Mouse (Mus musculus) neural tube, embryonic 14.5 days (tissue): ENCODE measurements around the gene Saysd1. TPM values are rescaled to one million over a fixed set of nuclear protein-coding genes. Genes with fewer than 3 reads are reported as not detected.

Source experiments
- polyA plus RNA-seq: library from polyadenylated mRNA; unstranded; fragments of >200 nt; fragmentation: Nextera tagmentation; extraction: Ambion mirVana; gene quantifications from 2 replicates; pipeline ENCODE4 v1.2.1, GENCODE M21; 2014

Saysd1 gene
- polyA plus RNA-seq, 1 experiment from 2014 or later: 16.0 TPM

Other genes with a start within 250 kb of the Saysd1 start
- gene Gng2, start 160.9 kb downstream of the Saysd1 start, polyA plus RNA-seq: 338 and 451 TPM in 2 replicates
- 0.32 and 1.5 TPM in 2 replicates for gene Kcnk5, start 43.3 kb upstream of the Saysd1 start, polyA plus RNA-seq
- gene Kcnk16, start 130.7 kb upstream of the Saysd1 start, polyA plus RNA-seq: not detected in 2 replicates
- gene Nudt13, start 156.2 kb upstream of the Saysd1 start, polyA plus RNA-seq: 9.8 and 10.5 TPM in 2 replicates
- 59.2 and 60.6 TPM in 2 replicates for gene Ecd, start 209.6 kb upstream of the Saysd1 start, polyA plus RNA-seq
- 45.4 and 48.4 TPM in 2 replicates for gene Fam149b, start 209.6 kb upstream of the Saysd1 start, polyA plus RNA-seq